Mouse (Mus musculus) forebrain, embryonic 11.5 days (tissue): ENCODE measurements around the gene Dnase2a. TPM values are rescaled to one million over a fixed set of nuclear protein-coding genes. Genes with fewer than 3 reads are reported as not detected.

Source experiments
- ATAC-seq: fragments of 200-750 bp; cut with Nextera tagmentation; replicated peaks from 2 replicates; pipeline ENCODE4 v1.8.0; 2017; ENCODE audit warnings: moderate TSS enrichment; ENCODE audit not compliant: low FRiP score
- DNase-seq: peaks from one replicate; pipeline ENCODE4 v3.0.0-alpha.2; 2017; ENCODE audit warnings: low spot score
- H3K27ac ChIP-seq: fragments of 300-500 bp; sonication (generic); 2 replicates; pipeline ENCODE4 v1.5.1; 2014; ENCODE audit warnings: low read depth, low read length
- H3K27me3 ChIP-seq: fragments of 300-500 bp; sonication (generic); 2 replicates; pipeline ENCODE4 v1.6.1; 2014; ENCODE audit warnings: mild to moderate bottlenecking, low read length, mixed read lengths; ENCODE audit not compliant: control insufficient read depth, insufficient read depth
- H3K36me3 ChIP-seq: fragments of 300-500 bp; sonication (generic); 2 replicates; pipeline ENCODE4 v1.6.1; 2014; ENCODE audit warnings: mild to moderate bottlenecking, low read length, moderate library complexity, mixed read lengths; ENCODE audit not compliant: control insufficient read depth, insufficient read depth
- H3K4me1 ChIP-seq: fragments of 300-500 bp; sonication (generic); replicated peaks from 2 replicates; pipeline ENCODE4 v1.6.1; 2014; ENCODE audit warnings: low read length, mixed read lengths; ENCODE audit not compliant: control insufficient read depth, insufficient read depth
- H3K4me2 ChIP-seq: fragments of 300-500 bp; sonication (generic); 2 replicates; pipeline ENCODE4 v1.6.1; 2014; ENCODE audit warnings: low read depth, mild to moderate bottlenecking, low read length, moderate library complexity, mixed read lengths; ENCODE audit not compliant: severe bottlenecking
- H3K4me3 ChIP-seq: fragments of 300-500 bp; sonication (generic); 2 replicates; pipeline ENCODE4 v1.5.1; 2014; ENCODE audit warnings: low read depth, low read length
- H3K9ac ChIP-seq: fragments of 300-500 bp; sonication (generic); 2 replicates; pipeline ENCODE4 v1.6.1; 2014; ENCODE audit warnings: low read length
- H3K9me3 ChIP-seq: fragments of 300-500 bp; sonication (generic); 2 replicates; pipeline ENCODE4 v1.6.1; 2016; ENCODE audit warnings: low read length, mixed read lengths; ENCODE audit not compliant: control insufficient read depth
- WGBS: fragments of 180-500 bp; shearing (Covaris S2); extraction: QIAGEN DNeasy Blood & Tissue Kit; methylation state at CpG from one replicate; pipeline ENCODE4 v1.1.7; 2014; 5-methylcytosine and 5-hydroxymethylcytosine counted together
- polyA plus RNA-seq: library from polyadenylated mRNA; unstranded; fragments of >200 nt; fragmentation: Nextera tagmentation; extraction: Ambion mirVana; gene quantifications from 2 replicates; pipeline ENCODE4 v1.2.1, GENCODE M21; 2014

Gene Dnase2a
- polyA plus RNA-seq, 1 experiment from 2014 or later, result 7.2 TPM

DNA sequence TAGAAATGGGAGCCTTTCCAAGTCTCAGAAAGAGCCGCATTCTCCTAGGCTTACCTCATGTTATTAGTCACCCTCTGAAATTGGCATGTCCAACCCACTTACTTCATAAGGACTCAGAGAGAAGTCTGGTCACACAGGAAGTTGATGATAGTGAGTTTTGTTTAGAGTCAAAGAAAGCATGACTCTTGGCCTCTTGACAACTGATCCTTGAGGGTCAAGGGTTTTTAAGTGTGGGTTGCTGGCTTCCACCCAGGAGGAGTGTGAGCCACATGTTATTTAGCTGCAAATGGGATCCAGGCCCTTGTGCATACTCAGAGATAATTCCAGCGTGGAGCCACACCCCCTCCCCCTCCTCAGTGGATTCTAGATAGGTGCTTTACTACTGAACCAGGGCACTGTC lies 13.2 kb downstream of the Dnase2a start:
- 92% methylated on average over 2 of the region's 2 CpGs for WGBS
- ATAC-seq (no peak), DNase-seq (no peak)
- Histone ChIP-seq H3K4me2 (no peak overlapping the region), H3K4me1 (no peaks in the 10 kb centered on the region), H3K9ac (no peak overlapping the region), H3K27me3 (peaks cover 2% of the 10 kb centered on the region; the same call in 1 of the 2 replicates), H3K4me3 (no peak overlapping the region), H3K27ac (no peak overlapping the region), H3K9me3 (no peaks in the 10 kb centered on the region), H3K36me3 (no peaks in the 10 kb centered on the region; the same call in 1 of the 2 replicates)

DNA sequence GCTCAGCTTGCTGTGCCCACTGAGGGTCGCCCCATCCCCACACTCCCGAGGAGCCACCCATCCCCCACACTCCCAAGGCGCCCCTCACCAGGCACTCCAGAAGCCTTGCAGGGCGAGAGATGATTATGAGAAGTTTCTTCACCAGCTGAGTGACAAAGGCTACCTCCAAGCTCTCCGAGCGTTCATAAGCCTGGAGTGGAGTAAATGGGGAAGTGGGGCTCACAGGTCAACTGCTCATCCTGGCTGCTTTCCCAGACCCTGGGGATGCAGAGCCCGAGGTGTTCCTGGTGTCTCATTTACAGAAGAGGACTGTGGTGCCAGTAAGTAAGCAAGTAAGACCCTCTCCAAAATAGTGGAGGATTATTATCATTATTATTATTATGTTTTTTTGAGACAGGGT lies 17.2 kb downstream of the Dnase2a start:
- Histone ChIP-seq H3K4me3 (no peak overlapping the region), H3K9me3 (no peaks in the 10 kb centered on the region), H3K27me3 (peaks cover 5% of the 10 kb centered on the region), H3K4me1 (peaks cover 3% of the 10 kb centered on the region; the same call in 1 of the 2 replicates), H3K27ac (no peak overlapping the region), H3K9ac (no peak overlapping the region), H3K36me3 (no peaks in the 10 kb centered on the region; the same call in 1 of the 2 replicates), H3K4me2 (no peak overlapping the region)
- DNase-seq (no peak), ATAC-seq (no peak)
- 83% methylated on average over 7 of the region's 7 CpGs for WGBS

DNA sequence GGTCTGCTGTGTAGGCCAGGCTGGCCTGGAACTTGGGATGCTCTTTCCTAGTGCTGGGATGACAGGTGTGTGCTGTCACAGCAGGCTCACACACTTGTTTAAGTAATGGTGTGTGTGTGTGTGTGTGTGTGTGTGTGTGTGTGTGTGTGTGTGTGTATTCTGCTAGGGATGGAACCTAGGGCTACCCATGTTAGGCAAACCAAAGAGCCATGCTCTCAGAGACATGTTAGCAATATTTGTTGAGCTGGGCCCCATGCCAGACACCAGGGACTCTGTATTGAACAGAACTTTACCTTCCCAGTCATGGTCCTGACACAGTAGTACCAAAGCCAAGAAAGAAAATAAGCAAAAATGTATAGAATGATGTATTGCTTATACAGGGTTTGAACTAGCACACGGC lies 19.2 kb downstream of the Dnase2a start:
- H3K4me2 ChIP-seq, result no peak overlapping the region
- no peak overlapping the region for H3K27ac ChIP-seq
- WGBS, result 94% methylated on average over 1 of the region's 1 CpGs
- H3K9me3 ChIP-seq, result no peaks in the 10 kb centered on the region
- no peak overlapping the region for H3K9ac ChIP-seq
- H3K4me3 ChIP-seq, result no peak overlapping the region
- peaks cover 7% of the 10 kb centered on the region for H3K27me3 ChIP-seq
- no peaks in the 10 kb centered on the region; the same call in 1 of the 2 replicates for H3K36me3 ChIP-seq
- peaks cover 3% of the 10 kb centered on the region; the same call in 1 of the 2 replicates for H3K4me1 ChIP-seq
- DNase-seq (no peak), ATAC-seq (no peak)

DNA sequence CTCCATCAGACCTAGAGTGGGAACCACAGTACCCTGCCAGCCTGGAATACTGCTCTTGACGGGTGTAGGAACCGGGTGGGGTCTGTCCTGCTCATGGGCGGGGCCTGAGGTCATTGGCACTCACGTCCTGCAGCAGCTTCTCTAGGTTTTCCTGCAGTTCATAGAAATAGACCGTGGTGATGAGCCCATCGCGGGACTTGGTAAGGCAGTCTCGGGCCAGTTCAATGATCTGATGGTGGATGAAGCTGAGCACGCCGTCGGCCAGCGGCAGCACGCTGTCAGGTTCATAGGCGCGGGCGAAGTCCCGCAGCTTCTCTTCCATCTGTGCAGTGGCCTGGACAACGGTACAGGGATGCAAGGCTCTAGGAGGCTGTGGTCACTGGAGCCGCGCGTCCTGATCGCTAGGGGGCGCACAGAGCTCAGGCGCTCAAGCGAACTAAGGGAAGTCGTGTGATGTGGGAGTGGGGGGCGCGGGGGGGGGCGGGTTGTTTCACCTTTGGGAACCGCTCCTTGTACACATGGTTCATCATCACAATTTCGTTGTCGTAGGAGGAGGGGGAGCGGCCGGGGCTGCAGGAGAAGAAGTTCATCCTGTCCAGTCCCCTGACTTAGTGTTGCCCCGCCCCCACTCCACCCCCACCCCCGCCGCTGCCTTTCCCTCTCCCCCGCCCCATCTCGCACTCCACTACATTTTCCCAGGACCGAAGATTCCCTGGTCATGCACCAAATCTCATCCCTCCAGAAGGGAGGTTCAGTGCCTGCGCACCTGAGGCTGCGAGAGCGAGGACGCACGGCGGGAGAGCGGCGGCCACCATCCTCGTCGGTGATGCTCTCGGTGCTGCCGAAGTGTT lies 20.3 kb downstream of the Dnase2a start:
- Histone ChIP-seq H3K36me3 (no peaks in the 10 kb centered on the region; the same call in 1 of the 2 replicates), H3K4me1 (peaks cover 3% of the 10 kb centered on the region; the same call in 1 of the 2 replicates), H3K9ac (peak overlapping the region; percentile 52), H3K9me3 (no peaks in the 10 kb centered on the region), H3K4me3 (peak overlapping the region; percentile 39), H3K27ac (no peak overlapping the region; the same call in 1 of the 2 replicates), H3K4me2 (peak overlapping the region; percentile 70), H3K27me3 (peaks cover 7% of the 10 kb centered on the region)
- ATAC-seq (peak; percentile 88), DNase-seq (peak; percentile 90)
- 2% methylated on average over 46 of the region's 52 CpGs for WGBS

DNA sequence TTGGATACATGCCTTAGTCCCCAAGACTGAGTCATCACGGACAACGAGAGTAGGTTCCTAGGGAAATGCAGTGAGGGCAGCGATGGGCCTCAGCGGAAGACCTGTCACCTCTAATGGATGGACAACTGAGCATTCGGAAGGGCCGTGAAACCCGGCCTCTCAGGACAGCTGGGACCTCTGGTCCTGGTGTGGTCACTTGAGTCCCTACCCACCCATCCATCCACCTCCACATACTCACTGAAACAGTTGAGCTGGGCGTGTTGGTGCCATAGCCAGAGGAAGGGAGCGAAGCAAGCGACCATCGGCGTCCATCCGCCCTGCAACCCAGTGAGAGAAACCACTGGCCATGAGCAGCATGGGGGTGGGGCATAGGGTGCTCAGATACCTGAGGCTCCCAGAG lies 22.2 kb downstream of the Dnase2a start:
- Histone ChIP-seq H3K9ac (no peak overlapping the region), H3K4me3 (no peak overlapping the region), H3K4me2 (no peak overlapping the region), H3K9me3 (no peaks in the 10 kb centered on the region), H3K27ac (no peak overlapping the region), H3K36me3 (no peaks in the 10 kb centered on the region), H3K4me1 (peaks cover 11% of the 10 kb centered on the region), H3K27me3 (peaks cover 14% of the 10 kb centered on the region)
- 95% methylated on average over 13 of the region's 13 CpGs for WGBS
- DNase-seq (no peak), ATAC-seq (no peak)

DNA sequence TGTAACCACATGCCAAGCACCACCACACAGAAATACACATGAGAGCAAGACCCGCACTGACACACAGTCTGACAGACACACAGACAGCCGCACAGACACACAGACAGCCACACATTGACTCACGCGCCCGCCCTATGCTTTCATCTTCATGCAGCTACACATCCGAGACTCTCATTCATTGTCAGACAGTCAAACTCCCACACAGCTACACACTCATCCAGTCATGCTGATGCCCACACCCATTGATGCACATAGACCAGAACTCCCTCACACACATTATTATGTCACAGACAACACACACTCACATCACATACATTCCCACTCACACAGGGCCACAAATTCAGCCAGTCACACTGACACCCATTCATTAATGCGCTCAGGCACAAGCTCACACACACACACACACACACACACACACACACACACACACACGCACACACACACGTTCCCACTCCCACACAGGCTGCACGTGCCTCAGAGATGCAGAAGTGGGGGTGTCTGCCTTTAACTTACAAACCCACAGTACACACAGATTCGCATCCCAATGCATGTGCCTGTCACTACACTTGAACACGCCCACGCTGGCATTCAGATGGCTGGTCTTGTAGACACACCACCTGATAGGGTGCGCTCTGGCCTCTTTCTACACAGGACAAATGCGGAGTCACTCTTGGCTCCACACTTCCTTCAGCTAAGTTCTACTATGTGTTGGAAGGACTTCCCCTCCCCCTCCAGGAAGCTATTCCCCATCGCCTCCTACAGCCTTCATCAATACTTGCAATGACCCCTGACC lies 25.6 kb downstream of the Dnase2a start:
- no peak for DNase-seq
- no peaks in the 10 kb centered on the region for H3K9me3 ChIP-seq
- H3K4me2 ChIP-seq, result peak overlapping the region; percentile 91; the same call in 1 of the 2 replicates
- H3K9ac ChIP-seq, result no peak overlapping the region
- H3K4me1 ChIP-seq, result peaks cover 21% of the 10 kb centered on the region
- H3K27me3 ChIP-seq, result peaks cover 25% of the 10 kb centered on the region
- ATAC-seq, result no peak
- whole genome bisulfite sequencing, result 85% methylated on average over 16 of the region's 16 CpGs
- no peak overlapping the region for H3K4me3 ChIP-seq
- H3K27ac ChIP-seq, result no peak overlapping the region
- no peaks in the 10 kb centered on the region for H3K36me3 ChIP-seq

DNA sequence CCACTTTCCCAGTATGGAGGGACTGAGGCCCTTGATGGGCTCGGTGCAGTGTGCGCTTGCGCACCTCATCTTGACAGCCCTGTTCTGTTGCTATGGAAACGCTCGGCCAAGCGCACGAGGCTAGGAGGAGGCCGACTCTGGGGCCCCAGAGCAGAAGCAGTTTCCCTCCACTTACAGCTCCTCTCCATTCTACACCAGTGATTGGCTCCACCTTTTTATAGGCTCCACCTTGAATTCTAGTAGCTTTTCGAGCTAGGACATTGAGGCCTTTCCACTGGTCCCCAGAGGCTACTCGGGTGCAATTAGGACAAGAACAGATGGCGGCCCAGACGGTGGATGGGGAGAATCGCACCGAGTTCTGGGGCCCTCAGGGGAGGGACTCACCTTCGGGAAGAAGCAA lies 26.5 kb downstream of the Dnase2a start:
- H3K36me3 ChIP-seq, result no peaks in the 10 kb centered on the region
- H3K4me3 ChIP-seq, result peak overlapping the region; percentile 63; the same call in 1 of the 2 replicates
- peaks cover 18% of the 10 kb centered on the region for H3K4me1 ChIP-seq
- H3K27ac ChIP-seq, result no peak overlapping the region
- peaks cover 20% of the 10 kb centered on the region for H3K27me3 ChIP-seq
- ATAC-seq (peak; percentile 85), DNase-seq (peak; percentile 88)
- H3K4me2 ChIP-seq, result peak overlapping the region; percentile 91
- 2% methylated on average over 15 of the region's 15 CpGs for WGBS
- no peaks in the 10 kb centered on the region for H3K9me3 ChIP-seq
- H3K9ac ChIP-seq, result peak overlapping the region; percentile 33; the same call in 1 of the 2 replicates

DNA sequence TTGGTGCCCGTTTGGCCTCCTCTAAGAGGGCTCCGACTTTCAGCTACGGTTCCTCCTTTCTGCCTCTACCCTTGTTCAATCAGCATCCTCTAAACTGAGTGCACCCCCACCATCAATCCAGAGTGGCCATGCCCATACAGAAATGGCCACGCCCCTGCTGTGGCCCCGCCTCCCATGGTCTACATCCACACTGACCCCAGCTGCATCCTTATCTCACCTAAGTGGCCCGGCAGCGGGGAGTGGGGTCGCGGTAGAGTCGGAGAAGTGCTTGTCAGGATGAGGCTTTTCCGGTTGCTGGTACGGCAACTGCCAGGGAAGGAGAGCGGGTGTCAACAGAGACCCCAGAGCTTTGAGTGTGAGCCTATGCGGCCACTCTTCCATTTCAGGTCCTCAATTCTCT lies 27.1 kb downstream of the Dnase2a start:
- H3K9me3 ChIP-seq, result no peaks in the 10 kb centered on the region
- H3K4me2 ChIP-seq, result peak overlapping the region; percentile 91
- peaks cover 20% of the 10 kb centered on the region for H3K27me3 ChIP-seq
- H3K4me1 ChIP-seq, result peaks cover 18% of the 10 kb centered on the region
- H3K9ac ChIP-seq, result no peak overlapping the region; the same call in 1 of the 2 replicates
- DNase-seq (no peak), ATAC-seq (peak; percentile 22)
- no peak overlapping the region for H3K27ac ChIP-seq
- WGBS, result 6% methylated on average over 14 of the region's 14 CpGs
- no peaks in the 10 kb centered on the region for H3K36me3 ChIP-seq
- H3K4me3 ChIP-seq, result peak overlapping the region; percentile 63; the same call in 1 of the 2 replicates
